In genomic region chr15:8090685-8091084, GRCm38 (mm10) we compare ENCODE assay signal across 28 mouse cellular contexts.
"Had no signal": no experiment of that assay in that cellular context is flagged by ENCODE, and none has a peak within 500 bp of the region (broad histone marks: within the 10 kb centered on the region; RNA-seq: fewer than 3 reads in every experiment).

No protein-coding gene starts in this region.

- H3K27ac ChIP-seq: heart, adult 2 months; heart, embryonic 13.5 days; heart, embryonic 15.5 days; hindbrain, embryonic 10.5 days; hindbrain, embryonic 12.5 days; hindbrain, embryonic 14.5 days; intestine, embryonic 15.5 days; kidney, embryonic 15.5 days; kidney, postnatal 0 days; left cerebral cortex, adult 2 months; limb, embryonic 10.5 days; limb, embryonic 12.5 days; liver, embryonic 13.5 days; liver, embryonic 15.5 days had no signal

- H3K4me3 ChIP-seq: heart, adult 2 months; heart, embryonic 13.5 days; heart, embryonic 15.5 days; hindbrain, embryonic 10.5 days; hindbrain, embryonic 12.5 days; intestine, embryonic 15.5 days; kidney, embryonic 15.5 days; left cerebral cortex, adult 2 months; limb, embryonic 10.5 days; limb, embryonic 12.5 days; liver, embryonic 13.5 days; liver, embryonic 15.5 days had no signal

- ATAC-seq: hindbrain, embryonic 16.5 days; inflammation-experienced regulatory T-cells, adult 6 months; intestine, embryonic 15.5 days had no signal

- H3K27me3 ChIP-seq: heart, embryonic 13.5 days; heart, embryonic 15.5 days; hindbrain, embryonic 12.5 days; intestine, embryonic 15.5 days; kidney, embryonic 15.5 days; limb, embryonic 12.5 days; liver, embryonic 13.5 days; liver, embryonic 15.5 days had no signal

- H3K9ac ChIP-seq: heart, embryonic 13.5 days; heart, embryonic 15.5 days; hindbrain, embryonic 12.5 days; hindbrain, embryonic 14.5 days; intestine, embryonic 15.5 days; kidney, embryonic 15.5 days; limb, embryonic 12.5 days; liver, embryonic 13.5 days; liver, embryonic 15.5 days had no signal

- H3K4me2 ChIP-seq: heart, embryonic 11.5 days; heart, embryonic 13.5 days; heart, embryonic 15.5 days; hindbrain, embryonic 12.5 days; hindbrain, embryonic 14.5 days; intestine, embryonic 15.5 days; kidney, embryonic 15.5 days; limb, embryonic 12.5 days; liver, embryonic 11.5 days; liver, embryonic 13.5 days; liver, embryonic 15.5 days had no signal

- DNase-seq: gastrocnemius, postnatal 14 days; gastrocnemius, postnatal 36 days; heart, adult 11 months; heart, adult 2 months; heart, postnatal 4 days; kidney, adult 11 months; kidney, adult 2 months; kidney, adult 9 months; kidney, postnatal 14 days; kidney, postnatal 36 days; liver; liver, embryonic 13.5 days had no signal

- H3K9me3 ChIP-seq: heart, embryonic 13.5 days; heart, embryonic 15.5 days; hindbrain, embryonic 10.5 days; hindbrain, embryonic 12.5 days; intestine, embryonic 15.5 days; kidney, embryonic 15.5 days; limb, embryonic 10.5 days; limb, embryonic 12.5 days; liver, embryonic 13.5 days; liver, embryonic 15.5 days had no signal

- H3K4me1 ChIP-seq: heart, embryonic 13.5 days; heart, embryonic 15.5 days; hindbrain, embryonic 10.5 days; hindbrain, embryonic 12.5 days; intestine, embryonic 15.5 days; kidney, embryonic 15.5 days; limb, embryonic 10.5 days; limb, embryonic 12.5 days; liver, embryonic 13.5 days had no signal
